ENCODE assay signal across 13 mouse cellular contexts in genomic region chr2:167297985-167298384, GRCm38 (mm10). TPM values are rescaled to one million over a fixed set of nuclear protein-coding genes. Genes with fewer than 3 reads are reported as not detected.
DNase-seq lines count a peak whose midpoint lies in the region; ATAC-seq lines count a peak whose summit lies in the region.
"Had no signal": no experiment of that assay in that cellular context is flagged by ENCODE, and none has a peak within 500 bp of the region (broad histone marks: within the 10 kb centered on the region; RNA-seq: fewer than 3 reads in every experiment).

No protein-coding gene starts in this region.

- no peak overlapping the region for H3K4me3 ChIP-seq in heart, embryonic 10.5 days
- no peak overlapping the region for H3K4me3 ChIP-seq in intestine, embryonic 15.5 days (replicated peaks)
- H3K4me3 ChIP-seq: midbrain, embryonic 15.5 days had no signal

- ATAC-seq in intestine, embryonic 15.5 days, result no peak
- ATAC-seq: activated CD4-positive, CD25-positive, alpha-beta regulatory T cell, adult 4 months; forebrain, embryonic 16.5 days; midbrain, embryonic 15.5 days had no signal

- no peaks in the 10 kb centered on the region for H3K27me3 ChIP-seq in heart, embryonic 10.5 days (ENCODE audit: insufficient read depth, poor library complexity, severe bottlenecking)
- H3K27me3 ChIP-seq in intestine, embryonic 15.5 days (replicated peaks), result no peaks in the 10 kb centered on the region
- H3K27me3 ChIP-seq: CH12.LX; midbrain, embryonic 15.5 days had no signal

- H3K9me3 ChIP-seq in heart, embryonic 10.5 days, result no peaks in the 10 kb centered on the region
- no peaks in the 10 kb centered on the region for H3K9me3 ChIP-seq in intestine, embryonic 15.5 days
- H3K9me3 ChIP-seq: midbrain, embryonic 15.5 days had no signal

- H3K36me3 ChIP-seq in heart, embryonic 10.5 days, result peaks cover 31% of the 10 kb centered on the region
- peaks cover 4% of the 10 kb centered on the region for H3K36me3 ChIP-seq in intestine, embryonic 15.5 days

- H3K9ac ChIP-seq in intestine, embryonic 15.5 days, result no peak overlapping the region
- H3K9ac ChIP-seq: lung, embryonic 14.5 days; midbrain, embryonic 15.5 days had no signal

- DNase-seq in adrenal gland, adult (ENCODE audit: inconsistent age in 2 of 2, low spot score in 1 of 2), result peak; percentile 7 to 31
- no peak for DNase-seq in adrenal gland, postnatal 25 days
- no peak for DNase-seq in heart, embryonic 10.5 days (ENCODE audit: low spot score)
- no peak for DNase-seq in heart, adult 8-10 months (ENCODE audit: low spot score)
- peak; percentile 1 for DNase-seq in ovary, postnatal 36 days (ENCODE audit: low spot score)
- DNase-seq in ovary, postnatal 14 days (ENCODE audit: low spot score), result no peak
- DNase-seq in layer of hippocampus, adult 9-11 months, result peak; percentile 1
- DNase-seq: lung, embryonic 14.5 days had no signal

- WGBS in heart, embryonic 10.5 days, result 92% methylated on average over 11 of the region's 11 CpGs
- WGBS in intestine, embryonic 15.5 days, result 92% methylated on average over 11 of the region's 11 CpGs

- H3K4me2 ChIP-seq in intestine, embryonic 15.5 days (replicated peaks), result no peak overlapping the region
- H3K4me2 ChIP-seq: lung, embryonic 14.5 days; midbrain, embryonic 15.5 days had no signal

- peaks cover 50% of the 10 kb centered on the region for H3K4me1 ChIP-seq in heart, embryonic 10.5 days
- peaks cover 18% of the 10 kb centered on the region for H3K4me1 ChIP-seq in intestine, embryonic 15.5 days (replicated peaks)
- H3K4me1 ChIP-seq: midbrain, embryonic 15.5 days had no signal

- H3K27ac ChIP-seq in heart, embryonic 10.5 days, result peak overlapping the region; percentile 81
- no peak overlapping the region for H3K27ac ChIP-seq in intestine, embryonic 15.5 days
- H3K27ac ChIP-seq: midbrain, embryonic 15.5 days had no signal

RNA-seq across cellular contexts. Expression of gene B4galt5, which starts 51.0 kb away (rescaled TPM):
- 72.9 and 78.8 TPM in 2 replicates for total RNA-seq in adrenal gland, postnatal 25 days (2021)
- 11.4 and 13.6 TPM in 2 replicates for polyA plus RNA-seq in heart, embryonic 10.5 days (2016; fragmentation: Nextera tagmentation; extraction: Ambion mirVana)
- total RNA-seq in heart, adult 8-10 months (2022), result 10 to 100 TPM in 3 of 4 experiments, 1 to 10 TPM in 1; 8.9 to 12.8 (median 11.6) TPM
- 9.6 and 10.8 TPM in 2 replicates for polyA plus RNA-seq in intestine, embryonic 15.5 days (2015; fragmentation: Nextera tagmentation; extraction: Ambion mirVana)

RNA-seq across cellular contexts. Expression of gene Ptgis, which starts 57.6 kb away (rescaled TPM):
- 17.7 and 24.9 TPM in 2 replicates for total RNA-seq in adrenal gland, postnatal 25 days (2021)
- polyA plus RNA-seq in heart, embryonic 10.5 days (2016; fragmentation: Nextera tagmentation; extraction: Ambion mirVana), result 16.3 and 21.4 TPM in 2 replicates
- 10 to 100 TPM; 14.5 to 23.5 (median 16.9) TPM for total RNA-seq in heart, adult 8-10 months (2022)
- polyA plus RNA-seq in intestine, embryonic 15.5 days (2015; fragmentation: Nextera tagmentation; extraction: Ambion mirVana), result 12.0 and 13.4 TPM in 2 replicates

Comparison
In these comparisons a context has a peak if more than half of its experiments do, and no peak if none do; other contexts are left out.
1. DNase-seq: peak in adrenal gland, adult (2 of 2), ovary, postnatal 36 days (single experiment) and layer of hippocampus, adult 9-11 months (single experiment); none in adrenal gland, postnatal 25 days (single experiment), heart, embryonic 10.5 days (single experiment), heart, adult 8-10 months (single experiment) and ovary, postnatal 14 days (single experiment).